Mouse (Mus musculus): ENCODE results near the gene Unk. TPM values are rescaled to one million over a fixed set of nuclear protein-coding genes. Genes with fewer than 3 reads are reported as not detected.

Gene Unk
- polyA plus RNA-seq, 1 experiment = 21.5 TPM

- WGBS = 61% methylated on average over 14 of the region's 14 CpGs
- Histone ChIP-seq H3K36me3 (ENCODE audit: control insufficient read depth, insufficient read depth, low read length) (no peaks in the 10 kb centered on the region), H3K27ac (ENCODE audit: insufficient read depth, low read depth, low read length) (peak overlapping the region; percentile 64), H3K27me3 (ENCODE audit: control insufficient read depth, insufficient read depth, low read length) (no peaks in the 10 kb centered on the region), H3K4me3 (ENCODE audit: low read depth, low read length) (no peak overlapping the region), H3K4me1 (ENCODE audit: control insufficient read depth, insufficient read depth, insufficient read length, low read length) (peaks cover 13% of the 10 kb centered on the region)
- TF ChIP-seq CTCF (IDR thresholded peaks at IDR 0.05; ENCODE audit: extremely low read depth, insufficient read length, insufficient replicate concordance, low read depth, low read length) (no peak), POLR2A (IDR thresholded peaks at IDR 0.05; ENCODE audit: low read depth, low read length) (no peak)
Measured at GRCm38 (mm10) chr11:116098711-116099460, 68.8 kb downstream of the Unk start.

- peak overlapping the region; percentile 64 for H3K27ac ChIP-seq (ENCODE audit: insufficient read depth, low read depth, low read length)
- 77% methylated on average over 6 of the region's 6 CpGs for WGBS
- peaks cover 17% of the 10 kb centered on the region for H3K4me1 ChIP-seq (ENCODE audit: control insufficient read depth, insufficient read depth, insufficient read length, low read length)
- no peaks in the 10 kb centered on the region for H3K27me3 ChIP-seq (ENCODE audit: control insufficient read depth, insufficient read depth, low read length)
- TF ChIP-seq CTCF (IDR thresholded peaks at IDR 0.05; ENCODE audit: extremely low read depth, insufficient read length, insufficient replicate concordance, low read depth, low read length) (no peak), POLR2A (IDR thresholded peaks at IDR 0.05; ENCODE audit: low read depth, low read length) (no peak)
- H3K4me3 ChIP-seq (ENCODE audit: low read depth, low read length) = no peak overlapping the region
- H3K36me3 ChIP-seq (ENCODE audit: control insufficient read depth, insufficient read depth, low read length) = no peaks in the 10 kb centered on the region
Measured at GRCm38 (mm10) chr11:116099462-116099861, 69.3 kb downstream of the Unk start.

GRCm38 (mm10) chr11:116100385-116100784, 70.3 kb downstream of the Unk start:
- Histone ChIP-seq H3K36me3 (ENCODE audit: control insufficient read depth, insufficient read depth, low read length) (no peaks in the 10 kb centered on the region), H3K4me1 (ENCODE audit: control insufficient read depth, insufficient read depth, insufficient read length, low read length) (peaks cover 14% of the 10 kb centered on the region), H3K27me3 (ENCODE audit: control insufficient read depth, insufficient read depth, low read length) (no peaks in the 10 kb centered on the region), H3K4me3 (ENCODE audit: low read depth, low read length) (no peak overlapping the region), H3K27ac (ENCODE audit: insufficient read depth, low read depth, low read length) (peak overlapping the region; percentile 68)
- 47% methylated on average over 6 of the region's 6 CpGs for WGBS
- TF ChIP-seq POLR2A (IDR thresholded peaks at IDR 0.05; ENCODE audit: low read depth, low read length) (no peak), CTCF (IDR thresholded peaks at IDR 0.05; ENCODE audit: extremely low read depth, insufficient read length, insufficient replicate concordance, low read depth, low read length) (no peak)

GRCm38 (mm10) chr11:116100839-116101238, 70.7 kb downstream of the Unk start:
- Histone ChIP-seq H3K27ac (ENCODE audit: insufficient read depth, low read depth, low read length) (peak overlapping the region; percentile 66), H3K4me3 (ENCODE audit: low read depth, low read length) (no peak overlapping the region), H3K27me3 (ENCODE audit: control insufficient read depth, insufficient read depth, low read length) (no peaks in the 10 kb centered on the region), H3K4me1 (ENCODE audit: control insufficient read depth, insufficient read depth, insufficient read length, low read length) (peaks cover 14% of the 10 kb centered on the region), H3K36me3 (ENCODE audit: control insufficient read depth, insufficient read depth, low read length) (no peaks in the 10 kb centered on the region)
- TF ChIP-seq CTCF (IDR thresholded peaks at IDR 0.05; ENCODE audit: extremely low read depth, insufficient read length, insufficient replicate concordance, low read depth, low read length) (no peak), POLR2A (IDR thresholded peaks at IDR 0.05; ENCODE audit: low read depth, low read length) (no peak)
- WGBS = 82% methylated on average over 7 of the region's 7 CpGs

- WGBS = 55% methylated on average over 11 of the region's 11 CpGs
- H3K4me1 ChIP-seq (ENCODE audit: control insufficient read depth, insufficient read depth, insufficient read length, low read length) = peaks cover 14% of the 10 kb centered on the region
- TF ChIP-seq CTCF (IDR thresholded peaks at IDR 0.05; ENCODE audit: extremely low read depth, insufficient read length, insufficient replicate concordance, low read depth, low read length) = no peak
- TF ChIP-seq POLR2A (IDR thresholded peaks at IDR 0.05; ENCODE audit: low read depth, low read length) = no peak; the same call in 1 of the 2 replicates
- peak overlapping the region; percentile 66 for H3K27ac ChIP-seq (ENCODE audit: insufficient read depth, low read depth, low read length)
- no peaks in the 10 kb centered on the region for H3K27me3 ChIP-seq (ENCODE audit: control insufficient read depth, insufficient read depth, low read length)
- no peaks in the 10 kb centered on the region for H3K36me3 ChIP-seq (ENCODE audit: control insufficient read depth, insufficient read depth, low read length)
- no peak overlapping the region; the same call in 1 of the 2 replicates for H3K4me3 ChIP-seq (ENCODE audit: low read depth, low read length)
Measured at GRCm38 (mm10) chr11:116101931-116102381, 71.8 kb downstream of the Unk start.

GRCm38 (mm10) chr11:116102472-116102871, 72.3 kb downstream of the Unk start:
- Histone ChIP-seq H3K4me1 (ENCODE audit: control insufficient read depth, insufficient read depth, insufficient read length, low read length) (peaks cover 18% of the 10 kb centered on the region), H3K27ac (ENCODE audit: insufficient read depth, low read depth, low read length) (peak overlapping the region; percentile 66), H3K36me3 (ENCODE audit: control insufficient read depth, insufficient read depth, low read length) (no peaks in the 10 kb centered on the region), H3K27me3 (ENCODE audit: control insufficient read depth, insufficient read depth, low read length) (no peaks in the 10 kb centered on the region), H3K4me3 (ENCODE audit: low read depth, low read length) (no peak overlapping the region)
- 44% methylated on average over 4 of the region's 4 CpGs for whole genome bisulfite sequencing
- TF ChIP-seq POLR2A (IDR thresholded peaks at IDR 0.05; ENCODE audit: low read depth, low read length) (no peak), CTCF (IDR thresholded peaks at IDR 0.05; ENCODE audit: extremely low read depth, insufficient read length, insufficient replicate concordance, low read depth, low read length) (no peak)

GRCm38 (mm10) chr11:116103572-116103971, 73.5 kb downstream of the Unk start:
- Histone ChIP-seq H3K27ac (ENCODE audit: insufficient read depth, low read depth, low read length) (peak overlapping the region; percentile 38), H3K27me3 (ENCODE audit: control insufficient read depth, insufficient read depth, low read length) (peaks cover 1% of the 10 kb centered on the region; the same call in 1 of the 2 replicates), H3K4me3 (ENCODE audit: low read depth, low read length) (no peak overlapping the region), H3K4me1 (ENCODE audit: control insufficient read depth, insufficient read depth, insufficient read length, low read length) (peaks cover 27% of the 10 kb centered on the region), H3K36me3 (ENCODE audit: control insufficient read depth, insufficient read depth, low read length) (no peaks in the 10 kb centered on the region)
- WGBS = 52% methylated on average over 12 of the region's 12 CpGs
- TF ChIP-seq CTCF (IDR thresholded peaks at IDR 0.05; ENCODE audit: extremely low read depth, insufficient read length, insufficient replicate concordance, low read depth, low read length) (no peak), POLR2A (IDR thresholded peaks at IDR 0.05; ENCODE audit: low read depth, low read length) (no peak)

Data from small intestine, adult 2 months (tissue).